Mouse (Mus musculus): ENCODE results near the gene Pax7.

DNA sequence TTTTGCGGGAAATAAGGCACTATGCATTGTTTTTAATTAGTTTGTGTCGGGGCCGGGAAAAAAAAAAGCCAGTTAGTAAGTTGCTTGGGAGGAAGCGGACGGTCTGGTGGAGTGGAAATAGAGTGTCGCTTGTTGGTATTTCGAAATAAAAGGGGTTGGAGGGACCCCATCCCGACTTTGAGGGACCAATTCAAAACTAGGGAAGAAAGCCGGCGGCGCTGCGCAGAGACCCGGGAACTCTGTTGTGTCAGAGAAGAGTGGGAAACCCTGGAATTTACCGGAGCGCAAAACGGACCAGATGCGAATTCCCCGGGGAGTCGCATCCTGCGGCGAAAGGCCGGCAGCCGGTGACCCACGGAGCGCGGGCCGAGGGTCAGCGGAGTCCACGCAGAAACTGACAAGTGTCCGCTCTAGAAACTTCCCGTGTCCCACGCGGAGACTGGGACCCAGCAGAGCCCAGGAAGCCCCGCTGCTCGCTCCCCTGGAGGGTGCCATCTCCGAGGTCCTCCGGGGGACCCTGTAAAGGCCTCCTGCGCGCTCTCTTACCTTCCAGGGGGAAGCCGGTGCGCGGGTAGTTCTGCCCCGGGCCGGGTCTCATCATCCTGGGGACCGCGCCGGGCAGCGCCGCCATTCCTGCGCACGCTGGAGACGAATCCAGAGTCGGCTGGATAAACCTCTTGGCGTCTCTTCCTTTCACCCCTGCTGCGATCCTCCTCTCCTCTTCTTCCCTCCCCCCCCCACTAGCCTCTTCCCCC, 870 bp downstream of the Pax7 start:
- TF ChIP-seq CTCF (conservative IDR thresholded peaks at IDR 0.05 in 1 of 2, IDR thresholded peaks at IDR 0.05 in 1 of 2; ENCODE audit: low read depth in 2 of 2, low read length in 2 of 2) (no peak), TBP (conservative IDR thresholded peaks at IDR 0.05; ENCODE audit: low read depth, low read length) (no peak)

All from CH12.LX (cell line).